Mouse (Mus musculus) bone marrow, adult 2 months (tissue): ENCODE results near the gene Cfap74.

Experiments used
- CTCF ChIP-seq: fragments of 200-500 bp; IDR thresholded peaks from 2 replicates; pipeline ENCODE4 v1.5.1; 2011; ENCODE audit warnings: low read length, control low read depth; ENCODE audit not compliant: control insufficient read depth, insufficient read depth
- POLR2A ChIP-seq: fragments of 200-500 bp; IDR thresholded peaks from 2 replicates; pipeline ENCODE4 v1.6.1; 2011; ENCODE audit warnings: low read depth, mild to moderate bottlenecking, control low read depth, low read length, borderline replicate concordance; ENCODE audit not compliant: control insufficient read depth

GRCm38 (mm10) chr4:155409058-155409776, at the start of gene Cfap74:
- TF ChIP-seq CTCF (no peak), POLR2A (no peak)
